Mouse (Mus musculus) kidney, adult 2 months (tissue): ENCODE results near the gene Nat8f1. TPM values are rescaled to one million over a fixed set of nuclear protein-coding genes. Genes with fewer than 3 reads are reported as not detected.
A peak's percentile ranks its signal among the peaks of the same experiment; 100 is the strongest.
"Not testable (repeated sequence)": the region's sequence is repeated elsewhere in the genome, so short reads cannot be mapped to it uniquely, and the experiment has no call there.

Source experiments
- DNase-seq: peaks from one replicate; pipeline ENCODE4 v3.0.0; 2021
- H3K27ac ChIP-seq: fragments of 200-500 bp; 2 replicates; pipeline ENCODE4 v1.5.1; 2012; ENCODE audit warnings: low read depth, low read length, control low read depth, inconsistent platforms; ENCODE audit not compliant: insufficient read depth
- H3K27me3 ChIP-seq: fragments of 200-500 bp; replicated peaks from 2 replicates; pipeline ENCODE4 v1.6.1; 2012; ENCODE audit warnings: mild to moderate bottlenecking, moderate library complexity, low read length, inconsistent platforms; ENCODE audit not compliant: control insufficient read depth, insufficient read depth
- H3K36me3 ChIP-seq: fragments of 200-500 bp; 2 replicates; pipeline ENCODE4 v1.6.1; 2012; ENCODE audit warnings: mild to moderate bottlenecking, moderate library complexity, low read length, inconsistent platforms; ENCODE audit not compliant: control insufficient read depth, insufficient read depth
- H3K4me1 ChIP-seq: fragments of 200-500 bp; 2 replicates; pipeline ENCODE4 v1.6.1; 2011; ENCODE audit warnings: low read length; ENCODE audit not compliant: control insufficient read depth, insufficient read depth
- H3K4me3 ChIP-seq: fragments of 200-500 bp; 2 replicates; pipeline ENCODE4 v1.5.1; 2011; ENCODE audit warnings: mild to moderate bottlenecking, low read depth, low read length, control low read depth; ENCODE audit not compliant: insufficient read depth
- CTCF ChIP-seq: fragments of 200-500 bp; conservative IDR thresholded peaks from 2 replicates; pipeline ENCODE4 v1.5.1; 2011; ENCODE audit warnings: low read depth, mild to moderate bottlenecking, control low read depth, low read length, moderate library complexity, mixed read lengths; ENCODE audit not compliant: insufficient read depth, insufficient read length
- POLR2A ChIP-seq: fragments of 200-500 bp; IDR thresholded peaks from one replicate; pipeline ENCODE4 v1.6.1; 2011; ENCODE audit warnings: low read depth, low read length, control low read depth
- WGBS: fragments of 180-500 bp; shearing (Covaris S2); methylation state at CpG from one replicate; pipeline ENCODE4 v1.1.7; 2018; 5-methylcytosine and 5-hydroxymethylcytosine counted together
- polyA plus RNA-seq: library from polyadenylated mRNA; depleted of rRNA; stranded (reverse); fragments of >200 nt; gene quantifications from 2 replicates; pipeline ENCODE4 v1.2.3, GENCODE M21; 2012

The Nat8f1 gene
- polyA plus RNA-seq, 1 experiment = 975 TPM

DNA sequence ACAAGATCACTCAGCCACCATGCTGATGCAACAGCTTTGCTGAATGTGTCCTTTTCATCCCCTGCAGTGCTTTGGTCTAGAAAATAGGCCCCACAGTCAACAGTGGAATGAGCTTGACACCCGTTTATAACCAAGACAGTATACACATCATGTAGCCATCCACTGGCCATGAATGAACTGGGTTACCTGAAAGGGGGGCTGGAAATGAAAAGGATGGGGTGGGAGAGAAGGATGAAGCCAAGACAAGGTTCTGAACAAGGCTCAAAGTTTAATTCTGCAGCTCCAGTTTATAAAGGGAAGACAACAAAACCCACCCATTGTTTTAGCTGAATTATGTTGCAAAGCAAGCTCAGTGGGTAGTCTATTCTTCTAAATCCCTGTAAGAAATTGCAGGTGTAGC lies 31.2 kb downstream of the Nat8f1 start:
- TF ChIP-seq POLR2A (no peak), CTCF (no peak)
- DNase-seq = no peak
- Histone ChIP-seq H3K27ac (no peak overlapping the region), H3K4me1 (no peaks in the 10 kb centered on the region), H3K36me3 (no peaks in the 10 kb centered on the region), H3K4me3 (no peak overlapping the region), H3K27me3 (no peaks in the 10 kb centered on the region)
- WGBS = 85% methylated on average over 1 of the region's 1 CpGs

- DNase-seq, H3K36me3 ChIP-seq, H3K27ac ChIP-seq, H3K4me3 ChIP-seq, H3K27me3 ChIP-seq, H3K4me1 ChIP-seq: not testable (repeated sequence)
- WGBS = 94% methylated on average over 9 of the region's 9 CpGs
These were observed 32.2 kb downstream of the Nat8f1 start for GRCm38 (mm10) chr6:85883246-85883645.

DNA sequence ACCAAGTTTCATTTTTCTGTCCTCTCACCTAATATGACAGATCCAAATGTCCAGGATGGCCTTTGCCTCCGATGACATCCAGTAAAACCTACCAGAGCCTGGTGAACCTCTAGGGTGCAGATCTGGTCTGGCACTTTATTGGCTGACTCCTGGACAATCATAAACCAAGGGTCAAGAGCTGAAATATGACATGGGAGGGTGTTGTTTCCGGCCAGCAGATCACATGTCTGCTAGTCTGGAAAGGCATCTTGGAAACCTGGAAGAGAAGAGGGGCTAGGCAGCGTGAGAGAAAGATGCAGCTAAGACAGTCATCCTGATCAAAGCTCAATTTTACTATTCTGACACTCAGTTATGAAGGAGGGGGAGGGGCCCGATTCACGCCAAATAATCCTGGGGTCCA lies 46.5 kb downstream of the Nat8f1 start, which contains the start of gene Nat8f2:
Gene Nat8f2, minus strand, starts transcription at position 153 of the 400 bp plus-strand sequence.
- H3K36me3 ChIP-seq, H3K27me3 ChIP-seq: not testable (repeated sequence)
- Histone ChIP-seq H3K4me3 (peak within 1 kb of the TSS; percentile 24), H3K27ac (peak within 1 kb of the TSS; percentile 97), H3K4me1 (peaks cover 20% of the 10 kb centered on the region)
- WGBS = 17% methylated on average over 5 of the region's 5 CpGs
- peak; percentile 91 for DNase-seq

DNA sequence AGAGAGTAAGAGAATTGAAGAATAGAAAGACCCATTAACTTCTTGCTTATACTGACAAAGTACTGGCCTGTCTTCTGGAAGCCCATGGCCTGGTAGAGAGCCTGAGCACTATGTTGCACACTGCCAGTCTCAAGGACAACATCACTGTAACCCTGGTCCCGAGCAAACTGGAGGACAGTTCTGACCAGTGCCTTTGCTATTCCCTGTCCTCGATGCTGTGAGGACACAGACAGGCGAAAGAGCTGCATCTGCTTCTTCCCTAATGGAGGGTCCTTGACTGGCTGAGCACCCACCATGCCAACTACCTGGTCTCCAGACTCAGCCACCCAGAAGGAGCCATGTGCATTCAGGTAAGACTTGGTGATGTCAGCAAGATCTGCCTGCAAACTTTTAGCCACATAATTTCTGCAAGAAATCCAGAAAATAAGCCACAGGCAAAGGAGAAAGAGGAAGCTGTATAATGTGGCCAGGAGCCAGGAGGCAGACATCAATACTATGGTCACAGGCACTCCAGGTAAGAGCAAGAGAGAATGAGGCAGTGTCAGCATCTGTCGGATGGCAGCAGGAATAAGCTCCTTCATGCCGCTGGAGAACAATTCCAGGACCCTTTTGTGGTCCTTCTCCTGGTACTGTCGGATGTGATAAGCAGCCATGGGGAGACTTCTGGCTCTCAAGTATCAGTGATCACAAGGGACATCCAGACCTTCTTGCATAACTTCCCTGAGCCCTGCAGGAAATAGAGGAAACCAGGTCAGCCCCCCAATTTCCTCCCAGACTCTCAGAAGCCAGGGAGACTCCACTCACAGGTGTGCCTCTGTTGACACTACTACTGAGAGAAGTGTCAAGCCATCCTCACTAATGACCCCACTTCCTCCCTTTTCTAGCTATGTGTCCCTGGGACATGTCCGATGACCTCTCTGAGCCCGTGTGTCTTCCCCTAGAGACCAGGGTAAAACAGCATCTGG lies 47.5 kb downstream of the Nat8f1 start:
- H3K36me3 ChIP-seq = no peaks in the 10 kb centered on the region
- peak overlapping the region; percentile 24 for H3K4me3 ChIP-seq
- TF ChIP-seq CTCF (no peak), POLR2A (no peak)
- 66% methylated on average over 8 of the region's 8 CpGs for WGBS
- H3K27me3 ChIP-seq = no peaks in the 10 kb centered on the region
- DNase-seq = peak; percentile 53
- peak overlapping the region; percentile 97 for H3K27ac ChIP-seq
- peaks cover 20% of the 10 kb centered on the region for H3K4me1 ChIP-seq

- H3K4me1 ChIP-seq = peaks cover 23% of the 10 kb centered on the region
- WGBS = 90% methylated on average over 1 of the region's 1 CpGs
- H3K27ac ChIP-seq, DNase-seq, H3K4me3 ChIP-seq, H3K36me3 ChIP-seq, H3K27me3 ChIP-seq: not testable (repeated sequence)
These were observed 48.5 kb downstream of the Nat8f1 start for GRCm38 (mm10) chr6:85866995-85867394.

- H3K36me3 ChIP-seq, DNase-seq, H3K27ac ChIP-seq, H3K4me3 ChIP-seq, H3K27me3 ChIP-seq: not testable (repeated sequence)
- H3K4me1 ChIP-seq = peaks cover 23% of the 10 kb centered on the region
- WGBS = 64% methylated on average over 3 of the region's 3 CpGs
These were observed 49.3 kb downstream of the Nat8f1 start for GRCm38 (mm10) chr6:85866166-85866565.

GRCm38 (mm10) chr6:85864900-85865639 lies 50.4 kb downstream of the Nat8f1 start:
- H3K4me3 ChIP-seq, H3K27ac ChIP-seq, H3K36me3 ChIP-seq, H3K27me3 ChIP-seq: not testable (repeated sequence)
- WGBS = 66% methylated on average over 6 of the region's 7 CpGs
- peaks cover 23% of the 10 kb centered on the region for H3K4me1 ChIP-seq
- DNase-seq = peak; percentile 87

DNA sequence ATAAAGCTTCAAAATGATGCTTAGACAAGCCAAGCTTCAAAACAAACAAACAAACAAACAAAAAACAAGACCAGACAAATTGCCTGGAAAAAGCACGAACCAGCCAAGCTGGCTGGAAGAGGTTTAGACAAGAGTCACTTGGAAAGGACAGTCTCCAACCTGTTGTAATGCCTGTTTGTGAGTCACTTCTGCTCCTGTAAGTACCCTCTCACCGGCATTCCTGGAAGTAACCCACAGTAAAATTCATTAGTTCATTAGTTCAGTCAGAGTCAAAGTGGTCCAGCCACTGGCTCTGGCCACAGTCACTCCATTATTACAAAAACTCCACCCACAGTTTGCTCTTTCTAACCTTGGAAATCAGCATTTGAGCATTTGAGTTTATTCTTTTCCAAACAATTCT lies 51.6 kb downstream of the Nat8f1 start:
- Histone ChIP-seq H3K27ac (no peak overlapping the region), H3K27me3 (no peaks in the 10 kb centered on the region), H3K4me3 (no peak overlapping the region), H3K4me1 (peaks cover 18% of the 10 kb centered on the region), H3K36me3 (no peaks in the 10 kb centered on the region)
- no peak for DNase-seq
- TF ChIP-seq POLR2A (no peak), CTCF (no peak)
- WGBS = 83% methylated on average over 2 of the region's 2 CpGs
